Mouse (Mus musculus) 3T3-L1 (cell line): Measurements from ENCODE around the gene Pgm3.
"Not testable (repeated sequence)": the region's sequence is repeated elsewhere in the genome, so short reads cannot be mapped to it uniquely, and the experiment has no call there.

Experiments
- DNase-seq: peaks from one replicate; pipeline ENCODE4 v3.0.0-alpha.2; 2015; ENCODE audit warnings: low read depth, low spot score

Gene Pgm3

DNA sequence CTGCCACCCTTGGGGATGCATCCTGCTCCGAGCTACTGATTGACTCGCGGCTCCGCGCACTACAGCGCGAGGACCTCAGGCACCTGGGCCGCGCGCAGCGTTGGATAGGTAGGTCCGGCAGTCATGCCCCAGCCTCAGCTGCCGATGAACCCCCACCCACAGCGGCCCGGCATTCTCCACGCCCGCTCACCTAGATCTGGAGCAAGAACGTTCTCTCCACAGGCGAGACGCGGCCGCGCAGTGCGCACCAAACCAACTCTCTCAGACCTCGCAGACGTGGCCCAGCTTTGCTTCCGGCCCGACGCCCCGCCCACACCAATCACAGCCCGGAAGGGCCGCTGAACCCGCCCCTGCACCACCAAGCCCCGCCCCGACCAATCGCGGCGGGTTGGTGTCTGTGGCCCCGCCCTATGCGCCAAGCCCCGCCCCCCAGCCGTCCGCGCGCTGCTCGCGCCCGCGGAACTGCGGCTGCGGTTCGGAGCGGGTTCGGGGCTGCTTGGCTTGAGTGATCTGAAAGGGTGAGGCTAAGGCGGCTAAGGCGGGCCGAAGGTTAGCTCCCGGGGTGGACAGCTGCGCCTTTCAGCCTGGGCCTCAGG is at the start of gene Pgm3, which contains the start of gene Rwdd2a:
Gene Pgm3 (minus strand): TSS at position 303 of the 596 bp plus-strand sequence.
Gene Rwdd2a (plus strand): TSS at position 452 of the 596 bp plus-strand sequence.
- DNase-seq, result peak; percentile 87

DNA sequence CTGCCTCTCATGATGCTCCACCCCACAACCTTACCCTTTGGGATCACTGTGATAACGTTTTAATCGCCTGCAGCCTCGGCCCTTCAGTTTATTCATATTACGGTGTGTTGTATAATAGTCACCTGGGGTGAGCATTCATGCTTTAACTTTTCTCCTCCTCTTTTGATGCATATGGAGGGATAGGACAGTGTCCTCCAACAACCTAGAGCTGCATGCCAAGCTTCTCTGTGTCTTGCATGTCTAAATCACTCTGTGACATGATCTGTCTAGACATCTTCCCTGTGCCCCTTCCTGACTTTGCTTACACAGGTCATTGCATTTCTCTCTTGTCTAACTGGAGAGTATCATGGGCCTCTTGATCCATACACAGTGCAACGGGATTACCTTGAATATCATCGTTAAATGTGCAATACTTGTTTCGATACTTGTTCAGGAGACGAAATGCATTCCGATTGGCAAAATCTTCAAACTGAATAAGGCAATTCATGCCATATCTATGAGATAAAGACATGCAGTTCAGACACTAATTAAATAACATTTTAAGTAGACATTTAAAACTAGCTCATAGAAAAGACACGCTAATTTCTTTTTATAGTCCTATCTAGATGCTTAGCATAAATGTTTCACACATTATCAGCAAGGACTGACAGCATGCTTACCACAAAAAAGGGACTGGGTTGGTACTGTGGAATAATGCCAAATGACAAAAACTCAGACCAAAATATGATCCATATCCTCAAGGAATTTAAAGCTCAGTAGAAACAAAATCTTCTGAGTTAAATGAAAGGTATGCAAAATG is 47.9 kb upstream of the Pgm3 start:
- no peak for DNase-seq

DNA sequence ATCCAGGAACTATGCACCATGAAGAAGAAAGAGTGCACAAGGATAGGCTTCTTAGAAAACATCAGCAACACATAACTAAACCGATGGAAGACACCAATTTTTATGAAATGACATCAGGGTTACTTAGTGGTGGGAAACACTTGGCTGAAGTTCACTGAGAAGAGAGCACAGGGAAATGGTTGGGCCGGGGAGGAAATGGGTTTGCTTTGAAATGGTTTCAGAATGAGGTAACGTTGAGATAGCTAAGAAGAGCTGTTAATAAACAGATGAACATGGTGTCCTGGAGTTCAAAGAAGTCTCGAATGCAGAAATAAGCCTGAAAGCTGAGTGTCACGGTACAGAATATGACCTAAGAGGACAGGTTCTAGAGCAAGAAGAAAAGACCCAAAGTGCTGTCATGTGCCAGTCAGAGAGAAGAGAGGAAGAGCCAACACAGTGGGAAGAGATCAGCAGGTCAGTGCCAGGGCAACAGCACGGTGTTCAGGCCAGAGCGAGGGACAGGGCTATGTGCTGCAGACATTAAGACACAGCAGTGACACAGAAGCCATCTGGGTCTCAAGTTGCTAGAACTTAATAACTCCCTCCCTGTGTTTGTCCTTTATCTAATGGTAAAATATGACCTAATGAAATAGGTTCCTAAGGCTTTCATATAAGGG is 46.3 kb upstream of the Pgm3 start:
- DNase-seq, result no peak

DNA sequence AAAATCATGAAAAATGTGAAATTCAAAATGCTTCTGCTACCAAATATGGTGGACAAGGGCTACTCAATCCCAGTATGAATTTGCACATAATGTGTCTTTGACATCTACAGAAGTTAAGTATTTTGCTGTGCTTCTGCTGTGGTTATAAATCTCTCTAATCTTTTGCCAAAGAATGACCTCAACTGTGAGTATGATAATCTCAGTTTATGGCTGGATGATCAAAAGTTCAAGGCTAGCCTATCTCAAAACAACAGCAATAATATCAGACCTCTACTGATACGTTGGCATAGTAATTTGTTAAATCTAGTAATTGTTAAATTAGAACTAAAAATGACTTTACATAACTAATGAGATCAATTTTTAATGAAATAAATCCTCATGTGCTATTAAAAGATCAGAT is 44.1 kb upstream of the Pgm3 start:
- DNase-seq, result no peak

DNA sequence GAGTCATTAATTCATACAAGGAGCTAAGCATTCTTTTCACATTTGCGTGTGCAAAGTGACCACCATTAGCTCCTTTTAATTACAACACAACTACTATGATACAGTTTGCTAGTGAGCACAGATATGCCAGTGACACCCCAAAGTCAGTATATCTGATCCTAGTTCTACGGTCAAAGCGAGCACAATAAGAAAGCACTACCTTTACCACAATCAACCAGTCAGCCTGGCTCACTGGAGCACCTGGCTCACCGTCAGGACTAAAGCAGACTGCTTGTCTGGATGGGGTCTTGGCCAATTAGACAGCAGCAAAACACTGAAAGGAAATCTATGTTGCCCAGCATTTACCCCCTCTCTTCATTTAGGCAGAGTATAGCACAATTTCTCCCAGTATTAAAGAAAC is 40.4 kb upstream of the Pgm3 start:
- no peak for DNase-seq

DNA sequence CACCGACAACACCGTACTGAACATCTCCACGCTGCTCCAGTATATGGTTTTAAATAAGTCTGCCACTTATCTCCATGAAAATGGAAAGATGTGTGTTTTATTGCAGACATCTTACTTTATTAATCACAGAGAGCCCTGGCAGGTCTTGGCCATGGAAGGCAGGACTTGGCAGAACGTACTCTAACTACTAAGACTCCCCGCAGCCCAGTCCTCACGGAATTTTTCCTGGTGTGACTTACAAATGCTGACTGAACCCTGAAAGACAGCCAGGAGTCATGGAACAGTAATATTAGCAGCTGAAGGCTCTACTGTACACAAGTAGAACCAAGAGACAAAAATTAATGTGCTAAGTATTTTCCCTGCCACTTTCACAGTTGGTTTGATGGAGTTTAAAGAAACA is 34.1 kb upstream of the Pgm3 start:
- no peak for DNase-seq

DNA sequence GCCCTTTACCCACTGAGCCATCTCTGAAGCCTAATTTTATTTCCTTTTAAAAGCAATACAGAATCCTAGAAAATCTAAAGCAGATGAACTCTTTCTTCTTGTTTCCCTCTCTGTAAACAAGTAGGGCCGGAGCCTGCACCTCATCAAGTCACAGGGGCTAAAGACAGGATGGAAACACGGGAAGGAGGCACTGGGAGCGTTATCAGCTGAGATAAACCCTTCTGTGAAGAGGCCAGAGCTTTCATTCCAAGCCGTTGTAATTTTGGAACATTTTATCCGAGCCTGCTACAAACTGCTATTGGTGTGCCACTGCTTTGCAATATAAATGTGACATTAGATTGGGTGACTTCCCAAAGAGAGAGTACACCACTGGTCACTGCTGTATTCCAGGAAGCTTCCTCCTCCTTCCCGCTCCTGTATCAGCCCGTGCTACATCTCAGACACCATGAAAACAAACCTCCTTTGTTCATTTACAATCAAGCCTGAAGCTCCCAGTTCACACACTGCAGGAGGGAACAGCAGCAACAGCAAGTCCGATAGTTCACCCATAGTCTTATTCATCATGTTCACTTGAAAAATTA is 28.2 kb upstream of the Pgm3 start:
- DNase-seq, result no peak

DNA sequence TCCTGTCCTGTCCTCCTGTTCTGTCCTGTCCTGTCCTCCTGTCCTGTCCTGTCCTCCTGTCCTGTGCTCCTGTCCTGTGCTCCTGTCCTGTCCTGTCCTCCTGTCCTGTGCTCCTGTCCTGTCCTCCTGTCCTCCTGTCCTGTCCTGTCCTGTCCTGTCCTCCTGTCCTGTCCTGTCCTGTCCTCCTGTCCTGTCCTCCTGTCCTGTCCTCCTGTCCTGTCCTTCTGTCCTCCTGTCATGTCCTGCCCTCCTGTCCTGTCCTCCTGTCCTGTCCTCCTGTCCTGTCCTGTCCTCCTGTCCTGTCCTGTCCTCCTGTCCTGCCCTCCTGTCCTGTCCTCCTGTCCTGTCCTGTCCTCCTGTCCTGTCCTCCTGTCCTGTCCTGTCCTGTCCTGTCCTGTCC is 25.3 kb upstream of the Pgm3 start:
- not testable (repeated sequence) for DNase-seq

DNA sequence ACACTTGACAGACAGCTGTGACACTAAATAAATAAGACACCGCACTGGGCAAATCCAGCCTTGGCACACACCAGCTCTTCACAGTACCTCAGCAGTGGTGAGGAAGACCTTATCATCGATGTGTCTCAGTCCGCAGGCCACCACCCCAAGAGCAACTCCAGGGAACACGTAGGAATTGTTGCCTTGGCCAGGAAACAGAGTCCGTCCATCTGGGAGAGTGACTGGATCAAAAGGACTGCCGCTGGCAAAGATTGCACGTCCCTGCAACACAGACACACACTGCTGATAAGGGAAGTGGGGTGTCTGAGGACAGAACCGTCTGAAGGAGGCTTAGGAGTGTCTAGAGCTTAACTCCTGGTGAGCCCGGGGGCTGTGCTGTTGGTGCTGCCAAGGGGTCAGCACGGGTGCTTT is 22.7 kb upstream of the Pgm3 start:
- DNase-seq, result not testable (repeated sequence)

DNA sequence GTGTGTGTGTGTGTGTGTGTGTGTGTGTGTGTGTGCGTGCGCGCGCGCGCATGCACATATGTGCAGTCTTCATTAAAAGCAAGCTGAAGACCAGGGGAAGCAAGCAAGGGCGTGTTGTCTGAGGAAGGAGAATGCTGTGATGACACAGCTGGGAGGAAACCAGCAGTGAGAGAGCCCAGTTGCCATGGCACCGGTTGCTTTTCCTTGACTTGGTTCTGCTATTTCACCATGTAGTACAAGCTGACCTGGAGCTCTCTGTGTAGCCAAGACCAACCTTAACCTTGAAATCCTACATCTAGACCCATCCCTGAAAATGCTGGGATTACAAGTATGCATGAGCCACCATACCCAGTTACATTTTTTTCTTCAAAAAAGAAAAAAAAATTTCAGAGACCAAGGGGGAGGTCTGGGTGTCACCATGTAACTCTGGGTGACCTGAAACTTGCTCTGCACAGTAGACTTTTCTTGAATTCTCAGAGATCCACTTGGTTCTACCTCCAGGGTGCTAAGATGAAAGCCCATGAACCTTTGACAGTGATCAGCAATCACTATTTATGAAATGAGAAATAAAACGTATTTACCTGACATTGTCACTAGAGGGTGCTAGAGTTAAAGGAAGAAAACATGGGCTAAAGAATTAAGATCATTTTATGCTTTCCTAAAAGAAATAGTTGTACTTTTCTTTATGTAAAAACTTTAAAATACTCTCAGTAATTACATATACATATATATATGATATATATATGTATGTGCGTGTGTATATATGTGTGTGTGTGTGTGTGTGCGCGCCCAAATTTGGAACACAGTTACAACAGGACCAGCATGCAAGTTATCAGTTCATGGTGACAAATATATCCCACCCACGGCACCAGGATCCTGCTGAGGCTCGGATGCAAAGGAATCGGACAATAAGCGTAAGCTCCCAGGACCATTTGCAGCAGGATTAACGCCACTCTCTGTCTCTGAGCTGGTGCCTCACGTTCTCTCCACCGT is 21.3 kb upstream of the Pgm3 start:
- DNase-seq, result peak; percentile 62

DNA sequence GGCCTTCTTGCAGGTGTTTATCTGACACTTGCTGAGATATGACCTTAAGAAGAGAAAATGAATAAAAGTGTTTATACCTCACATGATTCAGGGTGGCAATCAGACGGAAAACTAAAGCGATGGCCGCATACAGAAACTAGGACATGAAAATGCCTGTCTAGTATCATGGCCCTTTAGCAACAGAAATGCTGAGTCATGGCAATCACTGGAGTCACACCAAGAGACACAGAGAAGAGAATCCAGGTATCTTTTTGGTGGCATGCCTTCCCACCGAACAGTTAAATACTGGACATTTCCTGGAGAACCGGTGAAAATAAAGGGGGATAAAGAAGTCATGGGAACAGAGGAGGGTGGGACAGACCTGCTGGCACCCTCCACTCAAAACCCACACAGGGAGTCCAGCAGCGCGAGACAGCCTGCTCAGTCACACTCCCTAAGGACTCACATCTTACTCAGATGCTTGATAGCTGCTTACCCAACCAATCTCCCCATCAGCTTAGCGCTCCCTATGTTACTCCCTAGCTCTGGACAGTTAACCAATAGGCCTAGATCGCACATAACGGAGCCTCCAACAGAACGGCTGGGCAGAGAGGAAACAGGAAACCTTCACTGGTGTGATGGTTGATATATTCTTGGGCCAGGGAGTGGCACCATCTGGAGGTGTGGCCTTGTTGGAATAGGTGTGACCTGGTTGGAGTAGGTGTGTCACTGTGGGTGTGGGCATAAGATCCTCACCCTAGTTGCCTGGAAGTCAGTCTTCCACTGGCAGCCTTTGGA is 15.6 kb upstream of the Pgm3 start:
- DNase-seq, result no peak

DNA sequence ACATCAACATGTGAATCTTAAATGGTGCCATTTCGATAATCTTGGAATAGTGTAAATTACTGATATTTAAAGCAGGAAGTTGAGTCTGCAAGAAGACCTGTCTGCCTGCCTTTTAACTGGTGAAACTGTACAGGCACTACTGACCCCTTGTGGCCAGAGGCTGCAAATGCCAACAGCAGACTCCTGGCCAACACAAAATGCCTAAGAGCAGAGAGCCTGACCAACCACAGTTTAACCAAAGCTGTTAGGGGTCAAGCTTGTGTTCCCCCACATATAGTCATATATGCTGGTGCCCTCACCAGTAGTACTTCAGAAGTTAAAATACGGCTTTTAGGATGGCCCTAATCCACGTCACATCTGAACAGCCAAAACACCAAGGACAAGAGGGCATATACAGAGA is 12.1 kb upstream of the Pgm3 start:
- DNase-seq, result peak; percentile 76

DNA sequence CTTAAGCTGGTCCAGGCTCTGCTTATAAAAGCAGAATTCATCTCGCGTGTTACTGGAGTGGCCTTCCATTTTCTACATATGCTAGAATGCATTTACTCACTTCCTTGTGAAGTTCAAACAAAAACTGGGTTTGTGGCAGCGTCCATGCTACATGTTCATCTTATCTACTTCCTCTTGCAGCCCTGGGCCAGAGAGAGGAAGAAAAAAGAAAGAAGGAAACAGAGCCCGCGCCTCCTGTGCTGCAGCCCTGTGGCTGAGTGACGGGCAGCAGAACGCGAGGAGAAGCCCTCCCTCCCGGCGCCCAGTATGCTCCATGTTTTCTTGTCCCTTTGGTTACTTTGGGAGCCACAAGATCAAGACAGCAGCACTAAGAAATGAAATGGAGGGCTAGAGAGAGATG is 8.0 kb upstream of the Pgm3 start:
- DNase-seq, result no peak

DNA sequence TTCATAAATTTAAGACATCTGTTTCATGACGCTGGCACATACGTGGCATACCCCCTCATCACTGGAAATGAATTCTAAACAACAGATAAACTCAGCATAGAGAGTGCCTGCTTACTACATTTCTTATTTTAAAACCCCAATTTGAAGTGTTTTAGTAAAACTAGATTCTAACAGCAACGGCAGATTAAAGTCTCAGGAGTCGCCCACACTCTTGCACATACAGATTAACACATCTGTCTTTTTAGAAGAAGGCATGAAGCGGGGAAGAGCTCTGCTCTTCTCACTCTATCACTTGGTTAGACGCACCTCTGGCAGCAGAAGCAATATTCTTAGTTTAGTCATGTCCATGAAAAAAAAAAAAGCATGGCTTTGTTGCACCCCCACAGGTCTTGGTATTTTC is 3.5 kb upstream of the Pgm3 start:
- DNase-seq, result no peak

DNA sequence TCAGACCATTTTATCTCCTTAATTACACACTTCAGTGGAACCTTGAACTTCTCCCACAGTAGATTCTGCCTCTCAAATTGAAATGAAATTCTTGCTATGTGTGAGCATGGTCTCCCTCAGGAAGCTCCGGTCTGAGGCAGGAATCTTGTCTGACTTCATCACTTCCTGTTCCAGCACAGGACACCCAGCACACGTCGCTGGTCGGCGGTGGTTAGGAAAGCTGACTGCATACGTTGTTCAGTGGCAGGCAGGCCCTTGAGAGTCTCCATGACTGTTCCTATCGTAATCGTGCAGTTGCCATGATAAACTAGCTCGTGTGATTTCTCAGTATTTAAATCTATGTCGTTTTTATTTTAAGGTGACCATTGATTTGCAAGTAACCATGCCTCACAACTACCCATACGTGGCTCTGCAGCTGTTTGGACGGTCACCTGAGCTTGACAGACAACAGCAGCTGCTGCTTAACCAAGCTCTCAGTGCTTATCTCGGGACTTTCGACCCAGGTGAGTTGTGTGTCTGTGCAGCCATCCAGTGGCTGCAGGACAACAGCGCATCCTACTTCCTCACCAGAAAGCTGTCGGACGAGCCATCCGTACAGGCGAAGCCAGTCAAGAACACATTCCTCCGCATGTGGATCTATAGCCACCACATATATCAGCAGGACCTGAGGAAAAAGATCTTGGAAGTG is 2.1 kb upstream of the Pgm3 start:
- no peak for DNase-seq

DNA sequence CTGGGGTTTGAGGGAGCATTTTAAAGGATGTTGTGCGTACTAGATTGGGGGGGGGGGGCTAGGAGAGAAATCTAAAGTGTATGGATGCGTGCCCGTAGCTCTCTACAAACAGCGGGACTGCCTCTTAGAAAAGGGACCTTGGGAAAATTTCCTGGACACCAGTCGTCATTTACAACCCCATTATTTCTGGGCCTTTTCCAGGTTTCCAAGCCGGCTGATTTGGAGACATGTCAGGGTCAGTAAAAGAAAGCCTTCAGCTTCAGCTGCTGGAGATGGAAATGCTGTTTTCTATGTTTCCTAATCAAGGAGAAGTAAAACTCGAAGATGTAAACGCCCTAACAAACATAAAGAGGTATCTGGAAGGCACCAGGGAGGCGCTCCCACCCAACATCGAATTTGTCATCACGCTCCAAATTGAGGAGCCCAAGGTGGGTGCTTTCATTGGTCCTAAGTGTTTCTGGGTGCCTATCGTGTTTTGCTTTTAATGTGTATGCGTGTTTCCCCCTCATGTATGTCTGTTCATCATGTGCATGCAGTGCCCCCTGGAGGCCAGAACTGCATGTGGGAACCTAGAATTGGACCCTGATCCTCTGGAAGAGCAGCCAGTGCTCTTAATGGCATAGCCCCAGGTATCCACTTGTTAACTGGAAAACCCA is 1.1 kb upstream of the Pgm3 start:
- peak; percentile 78 for DNase-seq

DNA sequence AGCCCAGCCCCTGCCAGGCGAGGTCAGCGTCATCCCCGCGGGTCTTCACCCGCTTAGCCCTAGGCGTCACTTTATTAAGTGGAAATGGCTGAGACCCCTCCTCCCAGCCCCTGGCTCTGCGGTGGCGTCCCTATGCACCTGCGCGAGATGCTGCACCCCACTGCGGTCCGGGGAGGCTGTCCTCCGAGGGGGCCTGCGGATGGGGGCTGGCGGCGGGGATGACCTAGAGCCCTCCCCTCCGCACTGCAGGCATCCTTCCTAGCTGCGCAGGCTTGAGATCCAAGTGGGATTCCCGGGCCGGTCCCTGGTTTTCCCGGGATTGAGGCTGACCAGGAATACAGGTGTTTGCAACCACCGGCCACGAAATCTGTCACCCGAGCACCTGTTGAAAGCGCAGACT is 554 bp upstream of the Pgm3 start:
- no peak for DNase-seq

DNA sequence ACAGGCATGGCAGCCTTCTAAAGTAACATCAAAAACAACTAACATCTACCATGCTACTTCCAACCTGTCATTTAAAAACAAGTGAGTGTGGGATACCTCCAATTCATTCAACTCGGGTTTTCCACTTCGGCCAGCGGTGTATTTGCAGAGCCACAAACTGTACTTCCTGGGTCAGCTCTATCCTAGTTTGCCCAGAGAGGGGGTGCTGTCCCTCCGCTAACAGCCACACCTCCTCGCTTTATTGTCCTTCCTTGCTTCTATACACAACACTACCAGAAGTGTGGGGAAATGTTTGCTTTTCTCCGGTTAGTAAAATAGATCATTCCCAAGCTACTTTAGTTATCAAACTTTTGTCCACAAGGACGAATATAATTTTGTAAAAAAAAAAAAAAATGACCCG is 696 bp downstream of the Pgm3 start:
- DNase-seq, result peak; percentile 59

DNA sequence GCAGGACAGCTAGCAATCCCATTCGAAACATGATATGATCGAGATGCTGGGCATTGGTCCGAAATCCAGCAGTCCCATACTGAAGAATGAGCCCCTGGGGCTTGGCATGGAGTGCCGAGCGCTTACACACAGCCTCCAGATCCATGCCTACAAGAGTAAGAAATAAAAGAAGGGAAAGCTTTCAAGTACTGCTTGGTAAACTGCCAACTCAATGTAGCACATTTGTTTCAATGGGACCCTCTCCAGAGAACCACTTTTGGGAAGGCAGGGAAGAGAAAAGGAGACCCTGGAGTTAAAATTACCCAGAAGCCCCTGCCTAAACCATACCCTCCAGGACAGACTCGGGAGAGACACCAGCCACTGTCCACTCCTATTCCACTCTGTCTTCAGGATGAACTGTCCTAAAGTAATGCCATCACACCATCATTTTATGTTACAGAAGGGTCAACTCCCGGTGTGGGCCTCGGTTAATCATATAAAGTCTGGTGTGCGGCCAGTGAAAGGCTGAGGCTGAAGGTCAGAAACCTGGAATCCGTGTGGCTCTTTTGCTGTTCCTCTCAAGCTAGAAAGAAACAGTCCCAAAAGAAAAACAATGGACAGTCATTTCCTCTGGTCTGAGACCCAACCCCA is 1.3 kb downstream of the Pgm3 start:
- DNase-seq, result no peak
